Mouse (Mus musculus) embryonic fibroblast, embryonic 13.5 days (primary cell): ENCODE results near the gene Stard3nl.

Experiments used
- CTCF ChIP-seq: IDR thresholded peaks from 2 replicates; pipeline ENCODE4 v1.5.1; 2011; ENCODE audit warnings: mild to moderate bottlenecking, control low read depth, low read length, moderate library complexity, borderline replicate concordance; ENCODE audit not compliant: insufficient read depth
- POLR2A ChIP-seq: IDR thresholded peaks from 2 replicates; pipeline ENCODE4 v1.6.1; 2011; ENCODE audit warnings: low read depth, mild to moderate bottlenecking, control low read depth, low read length, moderate library complexity

DNA sequence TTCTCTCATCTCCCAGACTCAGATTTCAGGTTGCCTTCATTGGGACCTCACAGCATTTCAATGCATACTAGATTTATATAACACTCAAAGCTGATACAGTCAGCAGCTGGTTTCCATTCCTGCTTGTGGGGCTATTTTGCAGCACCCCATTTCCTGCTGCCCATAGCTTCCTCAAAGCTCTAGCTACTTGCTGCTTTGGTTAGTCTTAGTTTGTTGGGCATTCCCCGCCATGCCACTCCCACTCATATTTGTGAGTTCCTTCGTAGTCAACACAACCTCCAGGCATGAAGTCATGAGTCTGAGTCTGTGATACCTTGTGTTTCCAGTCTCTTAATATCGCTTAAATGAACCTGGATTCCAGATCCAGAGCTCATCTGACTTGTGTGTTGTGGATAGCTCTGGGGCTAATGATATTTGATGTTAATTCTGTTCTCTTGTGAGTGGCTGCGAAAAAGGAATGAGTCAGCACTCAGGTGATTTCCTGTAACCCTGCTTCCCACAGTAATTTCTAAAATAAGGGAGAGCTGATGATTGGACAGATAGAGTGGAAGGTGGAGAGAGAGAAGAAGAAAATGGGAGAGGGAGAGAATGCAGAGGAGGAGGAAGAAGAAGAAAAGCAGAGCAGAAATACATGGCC is 22.4 kb upstream of the Stard3nl start:
- TF ChIP-seq CTCF (no peak), POLR2A (no peak)
